Mouse (Mus musculus): ENCODE results near the gene Tril.

GRCm38 (mm10) chr6:53818264-53818731 is 2.3 kb downstream of the Tril start:
- TF ChIP-seq CTCF (IDR thresholded peaks at IDR 0.05; ENCODE audit: low read depth) (peak; percentile 63), EP300 (IDR thresholded peaks at IDR 0.05; ENCODE audit: low read depth) (no peak)

Measured in liver, postnatal 0 days (tissue).